Mouse (Mus musculus) embryonic fibroblast, embryonic 13.5 days (primary cell): Measurements from ENCODE around the gene Gm11634. TPM values are rescaled to one million over a fixed set of nuclear protein-coding genes. Genes with fewer than 3 reads are reported as not detected.
"Not testable (repeated sequence)": the region's sequence is repeated elsewhere in the genome, so short reads cannot be mapped to it uniquely, and the experiment has no call there.

Experiments
- H3K27ac ChIP-seq: 2 replicates; pipeline ENCODE4 v1.5.1; 2012; ENCODE audit warnings: low read length, control low read depth, inconsistent platforms; ENCODE audit not compliant: insufficient read depth
- H3K4me1 ChIP-seq: 2 replicates; pipeline ENCODE4 v1.6.1; 2011; ENCODE audit warnings: low read length; ENCODE audit not compliant: control insufficient read depth, insufficient read depth
- H3K4me3 ChIP-seq: 2 replicates; pipeline ENCODE4 v1.5.1; 2011; ENCODE audit warnings: mild to moderate bottlenecking, control low read depth, low read length; ENCODE audit not compliant: insufficient read depth
- CTCF ChIP-seq: IDR thresholded peaks from 2 replicates; pipeline ENCODE4 v1.5.1; 2011; ENCODE audit warnings: mild to moderate bottlenecking, control low read depth, low read length, moderate library complexity, borderline replicate concordance; ENCODE audit not compliant: insufficient read depth
- POLR2A ChIP-seq: IDR thresholded peaks from 2 replicates; pipeline ENCODE4 v1.6.1; 2011; ENCODE audit warnings: low read depth, mild to moderate bottlenecking, control low read depth, low read length, moderate library complexity
- polyA plus RNA-seq: library from polyadenylated mRNA; stranded (reverse); fragments of >200 nt; gene quantifications from 2 replicates; pipeline ENCODE4 v1.2.4, GENCODE M21; 2011; ENCODE audit warnings: low read depth; ENCODE audit not compliant: missing spikeins, insufficient read length

Gene Gm11634
- polyA plus RNA-seq, 1 experiment, result not detected

DNA sequence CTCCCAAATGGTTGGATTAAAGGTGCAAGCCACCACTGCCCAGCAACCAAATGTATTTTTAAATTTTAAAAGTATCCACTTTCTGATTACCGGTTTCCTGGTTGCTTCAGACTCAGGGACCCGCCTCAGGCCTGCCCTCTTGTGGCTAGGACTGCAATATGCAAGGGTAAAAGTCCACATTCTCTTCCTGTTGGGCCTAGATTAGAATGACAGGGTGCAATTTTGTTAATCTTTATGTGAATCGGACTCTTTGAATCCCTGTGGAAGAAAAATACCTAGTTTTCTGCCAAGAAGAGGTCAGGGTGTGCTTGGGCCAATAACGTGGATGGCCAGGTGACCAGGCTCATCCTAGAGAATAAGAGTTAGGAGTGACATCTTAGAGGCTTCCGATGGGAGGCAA lies 9.6 kb downstream of the Gm11634 start:
- H3K4me1 ChIP-seq, result 0 out of 2 replicates have a peak, but pooled peaks cover 3% of the 10 kb centered on the region
- H3K27ac ChIP-seq, result no peak overlapping the region
- no peak overlapping the region for H3K4me3 ChIP-seq
- TF ChIP-seq POLR2A (no peak), CTCF (peak; percentile 31; the same call in 1 of the 2 replicates)

- 0 out of 2 replicates have a peak, but pooled peaks cover 3% of the 10 kb centered on the region for H3K4me1 ChIP-seq
- no peak overlapping the region for H3K4me3 ChIP-seq
- no peak overlapping the region for H3K27ac ChIP-seq
- TF ChIP-seq POLR2A (no peak), CTCF (no peak)
Measured at GRCm38 (mm10) chr11:101588868-101589267, 10.2 kb downstream of the Gm11634 start.

GRCm38 (mm10) chr11:101587676-101588075 lies 11.4 kb downstream of the Gm11634 start:
- TF ChIP-seq CTCF, result no peak
- TF ChIP-seq POLR2A, result no peak
- no peak overlapping the region for H3K4me3 ChIP-seq

DNA sequence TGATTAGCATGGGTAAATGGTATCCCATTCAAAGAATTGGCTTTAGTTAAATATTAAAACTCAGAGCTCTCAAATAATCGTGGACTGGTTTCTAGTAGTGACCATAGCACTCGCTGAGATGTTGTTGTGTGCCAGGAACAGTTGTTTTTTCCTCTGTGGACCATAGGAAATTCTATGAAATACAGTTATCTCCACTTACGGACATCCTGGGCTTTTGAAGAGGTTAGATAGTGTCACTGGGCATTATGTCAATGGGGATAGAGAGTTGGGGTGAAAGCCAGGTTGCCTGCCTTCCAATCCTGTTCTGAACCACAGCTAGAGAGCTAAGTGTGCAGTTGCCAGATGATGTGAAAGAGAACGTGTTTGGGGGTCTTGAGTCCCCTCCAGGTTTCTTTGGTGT lies 13.3 kb downstream of the Gm11634 start:
- H3K4me3 ChIP-seq, result no peak overlapping the region
- 0 out of 2 replicates have a peak, but pooled peaks cover 3% of the 10 kb centered on the region for H3K4me1 ChIP-seq
- no peak overlapping the region for H3K27ac ChIP-seq
- TF ChIP-seq POLR2A, result no peak

More at GRCm38 (mm10) chr11:101587676-101588075, 11.4 kb downstream of the Gm11634 start:
- H3K27ac ChIP-seq, result no peak overlapping the region
- 0 out of 2 replicates have a peak, but pooled peaks cover 3% of the 10 kb centered on the region for H3K4me1 ChIP-seq

DNA sequence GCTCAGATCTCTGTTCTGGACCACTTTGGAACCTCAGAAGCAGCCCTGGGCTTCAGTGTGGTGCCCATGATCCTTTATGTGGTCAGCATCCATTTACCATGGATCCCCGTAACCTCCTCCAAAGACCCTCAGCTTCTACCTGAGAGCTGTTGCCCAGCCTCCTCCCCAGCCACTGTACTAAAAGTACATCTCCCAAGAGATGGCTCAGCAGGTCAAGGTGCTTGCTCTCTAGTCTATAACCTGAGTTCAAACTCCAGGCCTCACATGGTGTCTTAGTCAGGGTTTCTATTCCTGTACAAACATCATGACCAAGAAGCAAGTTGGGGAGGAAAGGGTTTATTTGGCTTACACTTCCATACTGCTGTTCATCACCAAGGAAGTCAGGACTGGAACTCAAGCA lies 14.0 kb downstream of the Gm11634 start:
- not testable (repeated sequence) for H3K27ac ChIP-seq, H3K4me3 ChIP-seq, H3K4me1 ChIP-seq

- 0 out of 2 replicates have a peak, but pooled peaks cover 3% of the 10 kb centered on the region for H3K4me1 ChIP-seq
- TF ChIP-seq CTCF (no peak), POLR2A (no peak)
- no peak overlapping the region for H3K27ac ChIP-seq
- no peak overlapping the region for H3K4me3 ChIP-seq
Measured at GRCm38 (mm10) chr11:101583205-101583604, 15.9 kb downstream of the Gm11634 start.

DNA sequence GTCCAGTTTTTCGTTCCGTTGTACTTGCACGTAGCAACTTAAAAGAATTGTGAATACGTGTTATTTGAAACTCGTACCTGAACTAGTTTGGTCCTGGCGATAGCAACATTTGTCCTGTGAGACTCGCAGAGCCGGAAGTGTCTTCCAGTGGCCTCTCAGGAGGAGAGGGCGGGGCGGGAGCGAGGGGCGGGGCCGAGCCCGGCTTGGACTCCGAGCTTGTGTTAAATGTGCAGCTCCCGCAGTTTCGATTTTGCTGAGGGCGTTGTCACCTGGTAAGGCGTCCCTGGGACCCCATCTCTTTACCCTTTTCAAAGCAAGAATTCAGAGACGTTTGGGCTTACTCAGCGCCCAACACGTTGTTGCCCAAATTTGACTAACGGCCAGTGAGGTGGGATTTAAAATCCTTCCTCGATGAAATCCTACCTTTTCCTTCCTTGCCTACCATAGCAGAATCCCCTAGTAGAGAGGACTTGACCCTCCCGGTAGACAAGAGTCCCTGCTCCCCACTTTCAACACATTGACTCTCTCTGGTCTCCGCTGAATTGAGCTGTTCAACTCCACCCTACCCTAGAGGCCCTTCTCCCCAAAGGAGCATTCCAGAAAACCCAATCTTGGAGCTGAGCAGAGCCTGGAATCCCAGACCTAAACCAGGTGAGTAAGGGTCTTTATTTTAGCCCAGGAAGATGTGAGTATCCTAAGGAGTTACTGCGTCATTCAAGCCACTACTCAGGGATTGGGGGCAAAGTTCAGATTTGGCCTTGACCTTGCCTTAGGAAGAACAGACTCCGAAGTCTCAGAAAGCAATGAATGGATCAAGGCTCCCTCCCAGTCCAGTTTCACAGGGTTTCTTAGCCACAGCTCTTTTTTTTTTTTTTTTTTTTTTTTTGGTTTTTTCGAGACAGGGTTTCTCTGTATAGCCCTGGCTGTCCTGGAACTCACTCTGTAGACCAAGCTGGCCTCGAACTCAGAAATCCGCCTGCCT lies 16.7 kb downstream of the Gm11634 start, which contains the start of gene Tmem106a:
Gene Tmem106a (plus strand): TSS at position 189 of the 982 bp plus-strand sequence.
- H3K4me1 ChIP-seq, result no peaks in the 10 kb centered on the region

GRCm38 (mm10) chr11:101581081-101581764 lies 17.8 kb downstream of the Gm11634 start:
- no peak overlapping the region for H3K4me3 ChIP-seq
- no peaks in the 10 kb centered on the region for H3K4me1 ChIP-seq

More for the DNA sequence above, 16.7 kb downstream of the Gm11634 start, which contains the start of gene Tmem106a:
- no peak for TF ChIP-seq CTCF
- TF ChIP-seq POLR2A, result peak; percentile 63
- Histone ChIP-seq H3K4me3 (peak within 1 kb of the TSS; percentile 45), H3K27ac (no peak within 1 kb of the TSS)

GRCm38 (mm10) chr11:101576116-101576515 lies 22.9 kb downstream of the Gm11634 start:
- TF ChIP-seq CTCF (no peak), POLR2A (no peak)
- H3K27ac ChIP-seq, result no peak overlapping the region
- no peaks in the 10 kb centered on the region for H3K4me1 ChIP-seq
- no peak overlapping the region for H3K4me3 ChIP-seq

More at GRCm38 (mm10) chr11:101581081-101581764, 17.8 kb downstream of the Gm11634 start:
- TF ChIP-seq CTCF (no peak), POLR2A (no peak)
- H3K27ac ChIP-seq, result no peak overlapping the region
